In genomic region chr3:145118254-145119001, GRCm38 (mm10) we compare ENCODE assay signal across 8 mouse cellular contexts. TPM values are rescaled to one million over a fixed set of nuclear protein-coding genes. Genes with fewer than 3 reads are reported as not detected.
DNase-seq lines count a peak whose midpoint lies in the region; ATAC-seq and TF ChIP-seq lines count a peak whose summit lies in the region.

Gene Odf2l, plus strand, starts transcription at chr3:145118588.

- no peaks in the 10 kb centered on the region for H3K9me3 ChIP-seq in CH12.LX (replicated peaks; ENCODE audit: low read length)
- H3K9me3 ChIP-seq in forebrain, embryonic 11.5 days (ENCODE audit: control insufficient read depth, low read length), result no peaks in the 10 kb centered on the region
- no peaks in the 10 kb centered on the region for H3K9me3 ChIP-seq in heart, postnatal 0 days (replicated peaks; ENCODE audit: control insufficient read depth, low read length)
- no peaks in the 10 kb centered on the region for H3K9me3 ChIP-seq in liver, embryonic 16.5 days (replicated peaks; ENCODE audit: control insufficient read depth, low read length)
- H3K9me3 ChIP-seq in neural tube, embryonic 13.5 days, result no peaks in the 10 kb centered on the region

- H3K4me2 ChIP-seq in CH12.LX (ENCODE audit: insufficient read depth, low read depth, poor library complexity, severe bottlenecking), result peak within 1 kb of the TSS; percentile 77
- H3K4me2 ChIP-seq in forebrain, embryonic 11.5 days (ENCODE audit: low read depth, low read length, severe bottlenecking), result peak within 1 kb of the TSS; percentile 71
- H3K4me2 ChIP-seq in heart, postnatal 0 days (ENCODE audit: low read depth, low read length), result peak within 1 kb of the TSS; percentile 76
- H3K4me2 ChIP-seq in liver, embryonic 16.5 days (ENCODE audit: low read depth, low read length), result peak within 1 kb of the TSS; percentile 59
- peak within 1 kb of the TSS; percentile 78 for H3K4me2 ChIP-seq in neural tube, embryonic 13.5 days

- H3K36me3 ChIP-seq in CH12.LX (replicated peaks in 1 of 2; ENCODE audit: control insufficient read depth in 1 of 2, insufficient read depth in 1 of 2, low read length in 1 of 2), result peaks cover 0 to 4% of the 10 kb centered on the region in 2 experiments
- no peaks in the 10 kb centered on the region for H3K36me3 ChIP-seq in forebrain, embryonic 11.5 days (ENCODE audit: control insufficient read depth, insufficient read depth, low read length)
- H3K36me3 ChIP-seq in heart, postnatal 0 days (replicated peaks; ENCODE audit: control insufficient read depth, insufficient read depth, low read length), result no peaks in the 10 kb centered on the region
- H3K36me3 ChIP-seq in liver, embryonic 16.5 days (ENCODE audit: control insufficient read depth, insufficient read depth), result no peaks in the 10 kb centered on the region
- no peaks in the 10 kb centered on the region for H3K36me3 ChIP-seq in neural tube, embryonic 13.5 days
- H3K36me3 ChIP-seq in testis, adult 2 months (ENCODE audit: control insufficient read depth, insufficient read depth, low read length), result no peaks in the 10 kb centered on the region

- ATAC-seq in forebrain, embryonic 11.5 days (replicated peaks; ENCODE audit: low FRiP score), result peak; percentile 98
- peak; percentile 99 for ATAC-seq in heart, postnatal 0 days (ENCODE audit: insufficient read depth, low read depth)
- peak; percentile 98 for ATAC-seq in liver, embryonic 16.5 days (ENCODE audit: low read depth)
- peak; percentile 99 for ATAC-seq in neural tube, embryonic 13.5 days (ENCODE audit: low read depth)

- under 1% methylated on average over 57 of the region's 57 CpGs for WGBS in forebrain, embryonic 11.5 days
- WGBS in heart, postnatal 0 days, result under 1% methylated on average over 57 of the region's 57 CpGs
- under 1% methylated on average over 57 of the region's 57 CpGs for WGBS in liver, embryonic 16.5 days (ENCODE audit: insufficient replicate concordance)
- under 1% methylated on average over 57 of the region's 57 CpGs for WGBS in neural tube, embryonic 13.5 days

- no peaks in the 10 kb centered on the region for H3K27me3 ChIP-seq in CH12.LX (replicated peaks)
- H3K27me3 ChIP-seq in forebrain, embryonic 11.5 days (ENCODE audit: control insufficient read depth, insufficient read depth, low read length), result no peaks in the 10 kb centered on the region
- H3K27me3 ChIP-seq in heart, postnatal 0 days (ENCODE audit: control insufficient read depth, insufficient read depth, low read length), result no peaks in the 10 kb centered on the region
- no peaks in the 10 kb centered on the region for H3K27me3 ChIP-seq in liver, embryonic 16.5 days (ENCODE audit: control insufficient read depth, insufficient read depth, low read depth, low read length)
- no peaks in the 10 kb centered on the region for H3K27me3 ChIP-seq in neural tube, embryonic 13.5 days
- no peaks in the 10 kb centered on the region for H3K27me3 ChIP-seq in testis, adult 2 months (ENCODE audit: control insufficient read depth, insufficient read depth, low read length)

- H3K9ac ChIP-seq in CH12.LX (ENCODE audit: insufficient read depth, low read depth), result peak within 1 kb of the TSS; percentile 92
- H3K9ac ChIP-seq in forebrain, embryonic 11.5 days (ENCODE audit: low read length), result peak within 1 kb of the TSS; percentile 95
- peak within 1 kb of the TSS; percentile 70 for H3K9ac ChIP-seq in heart, postnatal 0 days (replicated peaks; ENCODE audit: low read depth, low read length)
- H3K9ac ChIP-seq in liver, embryonic 16.5 days (ENCODE audit: low read depth, low read length), result peak within 1 kb of the TSS; percentile 86
- peak within 1 kb of the TSS; percentile 88 for H3K9ac ChIP-seq in neural tube, embryonic 13.5 days

- DNase-seq in CH12.LX (ENCODE audit: extremely low read depth), result peak; percentile 100
- DNase-seq in c-Kit-positive CD71-positive TER-119-negative erythroid progenitor cells, embryonic 14.5 days (ENCODE audit: low read depth), result peak; percentile 90
- DNase-seq in forebrain, embryonic 11.5 days (ENCODE audit: low spot score), result peak; percentile 98
- peak; percentile 94 for DNase-seq in heart, postnatal 0 days (ENCODE audit: low spot score)
- peak; percentile 99 for DNase-seq in kidney, postnatal 4 days

- TF ChIP-seq CTCF in CH12.LX (conservative IDR thresholded peaks at IDR 0.05 in 1 of 2, IDR thresholded peaks at IDR 0.05 in 1 of 2; ENCODE audit: low read depth in 2 of 2, low read length in 2 of 2), result no peak
- TF ChIP-seq CTCF in heart, postnatal 0 days (IDR thresholded peaks at IDR 0.05; ENCODE audit: low read depth), result no peak
- TF ChIP-seq CTCF in testis, adult 2 months (IDR thresholded peaks at IDR 0.05; ENCODE audit: control insufficient read depth, insufficient read depth, insufficient replicate concordance, low read depth, low read length), result 0 out of 2 replicates have a peak, but pooled peaks have one; percentile 2

- peak; percentile 87 for TF ChIP-seq POLR2A in CH12.LX (IDR thresholded peaks at IDR 0.05; ENCODE audit: low read depth, low read length)
- peak; percentile 76 for TF ChIP-seq POLR2A in testis, adult 2 months (IDR thresholded peaks at IDR 0.05; ENCODE audit: control insufficient read depth, low read depth, low read length)

- 0 out of 2 replicates have a peak, but pooled peaks cover 8% of the 10 kb centered on the region for H3K79me2 ChIP-seq in CH12.LX (replicated peaks; ENCODE audit: control insufficient read depth, extremely low read depth, insufficient read depth, poor library complexity, severe bottlenecking)

- peak within 1 kb of the TSS; percentile 70 to 74 (median 72) for H3K4me3 ChIP-seq in CH12.LX (replicated peaks in 1 of 3; ENCODE audit: low read depth in 2 of 3, low read length in 2 of 3, poor library complexity in 1 of 3)
- peak within 1 kb of the TSS; percentile 73 for H3K4me3 ChIP-seq in forebrain, embryonic 11.5 days (ENCODE audit: low read depth, low read length)
- H3K4me3 ChIP-seq in heart, postnatal 0 days (ENCODE audit: low read depth, low read length), result peak within 1 kb of the TSS; percentile 72
- peak within 1 kb of the TSS; percentile 90 for H3K4me3 ChIP-seq in liver, embryonic 16.5 days (ENCODE audit: low read depth, low read length)
- peak within 1 kb of the TSS; percentile 74 for H3K4me3 ChIP-seq in neural tube, embryonic 13.5 days
- H3K4me3 ChIP-seq in testis, adult 2 months (ENCODE audit: control insufficient read depth, low read depth, low read length), result peak within 1 kb of the TSS; percentile 93

- TF ChIP-seq EP300 in CH12.LX (IDR thresholded peaks at IDR 0.05; ENCODE audit: low read length), result no peak
- no peak for TF ChIP-seq EP300 in heart, postnatal 0 days (IDR thresholded peaks at IDR 0.05; ENCODE audit: low read depth)

- no peak for TF ChIP-seq RAD21 in CH12.LX (IDR thresholded peaks at IDR 0.05; ENCODE audit: low read depth, low read length)

- peak within 1 kb of the TSS; percentile 91 for H3K27ac ChIP-seq in CH12.LX (ENCODE audit: insufficient read depth, low read depth)
- peak within 1 kb of the TSS; percentile 96 for H3K27ac ChIP-seq in forebrain, embryonic 11.5 days (ENCODE audit: low read depth, low read length)
- H3K27ac ChIP-seq in heart, postnatal 0 days (ENCODE audit: low read depth), result peak within 1 kb of the TSS; percentile 98
- H3K27ac ChIP-seq in liver, embryonic 16.5 days (ENCODE audit: low read length), result peak within 1 kb of the TSS; percentile 91
- peak within 1 kb of the TSS; percentile 98 for H3K27ac ChIP-seq in neural tube, embryonic 13.5 days (replicated peaks)
- H3K27ac ChIP-seq in testis, adult 2 months (ENCODE audit: control insufficient read depth, insufficient read depth, low read depth, low read length), result peak within 1 kb of the TSS; percentile 99

- in situ Hi-C loops in CH12.LX (cut with MboI; ENCODE audit: low pct_ligation_motif_present, low pct_unique_long_range_greater_than_20kb, low sequenced_read_pairs), result no loop called here

- dilution Hi-C loops in CH12.LX (cut with MboI; ENCODE audit: extremely low pct_ligation_motif_present, extremely low pct_unique_long_range_greater_than_20kb, low sequenced_read_pairs), result no loop called here

- peaks cover 9 to 28% of the 10 kb centered on the region in 2 experiments for H3K4me1 ChIP-seq in CH12.LX (ENCODE audit: control insufficient read depth in 1 of 2, insufficient read depth in 2 of 2)
- peaks cover 2% of the 10 kb centered on the region; the same call in 1 of the 2 replicates for H3K4me1 ChIP-seq in forebrain, embryonic 11.5 days (replicated peaks; ENCODE audit: control insufficient read depth, insufficient read depth, low read length)
- peaks cover 4% of the 10 kb centered on the region; the same call in 1 of the 2 replicates for H3K4me1 ChIP-seq in heart, postnatal 0 days (ENCODE audit: control insufficient read depth, insufficient read depth)
- H3K4me1 ChIP-seq in liver, embryonic 16.5 days (ENCODE audit: control insufficient read depth, low read depth, low read length), result no peaks in the 10 kb centered on the region; the same call in 1 of the 2 replicates
- peaks cover 16% of the 10 kb centered on the region for H3K4me1 ChIP-seq in neural tube, embryonic 13.5 days (replicated peaks)
- peaks cover 2% of the 10 kb centered on the region; the same call in 1 of the 2 replicates for H3K4me1 ChIP-seq in testis, adult 2 months (ENCODE audit: control insufficient read depth, insufficient read depth, low read length)

TF ChIP-seq in CH12.LX, 34 proteins besides CTCF, POLR2A, EP300 and RAD21 (continues in another document):
- TF ChIP-seq HCFC1 (IDR thresholded peaks at IDR 0.05; ENCODE audit: low read depth, low read length) (peak; percentile 88), RCOR1 (conservative IDR thresholded peaks at IDR 0.05; ENCODE audit: low read depth, low read length) (peak; percentile 68; the same call in 1 of the 2 replicates), USF2 (conservative IDR thresholded peaks at IDR 0.05; ENCODE audit: low read depth, low read length) (no peak; the same call in 1 of the 2 replicates), CHD2 (IDR thresholded peaks at IDR 0.05; ENCODE audit: low read length) (peak; percentile 46), MYC (IDR thresholded peaks at IDR 0.05; ENCODE audit: low read depth, low read length) (0 out of 2 replicates have a peak, but pooled peaks have one; percentile 64), MAFK (IDR thresholded peaks at IDR 0.05; ENCODE audit: insufficient replicate concordance, low read length) (no peak), MEF2A (IDR thresholded peaks at IDR 0.05; ENCODE audit: borderline replicate concordance, low read depth, low read length) (peak; percentile 51; the same call in 1 of the 2 replicates)

RNA-seq across cellular contexts. Expression of gene Odf2l, which starts in this region (rescaled TPM):
- total RNA-seq in CH12.LX (2012; rRNA removed), result 22.6 and 26.1 TPM in 2 replicates
- 51.1 and 53.9 TPM in 2 replicates for total RNA-seq in CH12.LX (2014; rRNA removed)
- polyA plus RNA-seq in CH12.LX (2012; ENCODE audit: insufficient read length, low read depth), result 37.8 and 39.1 TPM in 2 replicates
- polyA plus RNA-seq in forebrain, embryonic 11.5 days (2014; fragmentation: Nextera tagmentation; extraction: Ambion mirVana), result 25.4 and 31.1 TPM in 2 replicates
- total RNA-seq in heart, postnatal 0 days (2014; rRNA removed; ENCODE audit: low replicate concordance), result 5.0 and 6.2 TPM in 2 replicates
- polyA plus RNA-seq in heart, postnatal 0 days (2015; fragmentation: Nextera tagmentation; extraction: Ambion mirVana), result 8.9 and 9.2 TPM in 2 replicates
- 5.1 and 6.1 TPM in 2 replicates for polyA plus RNA-seq in liver, embryonic 16.5 days (2015; fragmentation: Nextera tagmentation; extraction: Ambion mirVana)
- polyA plus RNA-seq in neural tube, embryonic 13.5 days (2015; fragmentation: Nextera tagmentation; extraction: Ambion mirVana), result 11.8 and 16.7 TPM in 2 replicates
- polyA plus RNA-seq in testis, adult 2 months (2012; rRNA removed), result 10.0 and 11.2 TPM in 2 replicates

Comparison
In these comparisons a context has a peak if more than half of its experiments do, and no peak if none do; other contexts are left out.
1. Peak in every context shown above with its lines: DNase-seq, ATAC-seq, H3K4me3 ChIP-seq and H3K27ac ChIP-seq.